Mouse (Mus musculus) lung, postnatal 0 days (tissue): ENCODE data around the gene Gng5.

Experiments
- CTCF ChIP-seq: IDR thresholded peaks from 2 replicates; pipeline ENCODE4 v1.5.1; 2016; ENCODE audit warnings: antibody characterized with exemption, mild to moderate bottlenecking
- EP300 ChIP-seq: IDR thresholded peaks from 2 replicates; pipeline ENCODE4 v1.6.1; 2016; ENCODE audit warnings: antibody characterized with exemption, mild to moderate bottlenecking, control low read depth

- TF ChIP-seq EP300 (no peak), CTCF (0 out of 2 replicates have a peak, but pooled peaks have one; percentile 3)
Measured at GRCm38 (mm10) chr3:146499431-146500002, at the start of gene Gng5, which contains the start of gene Spata1.
